Mouse (Mus musculus) common myeloid progenitor, adult 5-6 weeks (primary cell): Measurements from ENCODE around the gene Tacc2. TPM values are rescaled to one million over a fixed set of nuclear protein-coding genes. Genes with fewer than 3 reads are reported as not detected.

Source experiments
- ATAC-seq: replicated peaks from 2 replicates; pipeline ENCODE4 v1.8.0; 2016; ENCODE audit warnings: low read depth, mild to moderate bottlenecking, moderate TSS enrichment, inconsistent platforms; ENCODE audit not compliant: poor library complexity, severe bottlenecking
- total RNA-seq: library from RNA; stranded (forward); fragments of 200-1000, 187-1606 nt; gene quantifications from 2 replicates; pipeline ENCODE4 v1.2.3, GENCODE M21; 2017

The Tacc2 gene
- total RNA-seq, 1 experiment from 2014 or later = 3.6 TPM

- no peak for ATAC-seq
Measured at GRCm38 (mm10) chr7:130709372-130710274, 132.4 kb downstream of the Tacc2 start.

- no peak for ATAC-seq
Measured at GRCm38 (mm10) chr7:130711851-130712250, 134.6 kb downstream of the Tacc2 start.

GRCm38 (mm10) chr7:130713319-130713718 is 136.1 kb downstream of the Tacc2 start:
- ATAC-seq = no peak

- no peak for ATAC-seq
Measured at GRCm38 (mm10) chr7:130715467-130715866, 138.2 kb downstream of the Tacc2 start.

- ATAC-seq = no peak
Measured at GRCm38 (mm10) chr7:130716341-130716740, 139.1 kb downstream of the Tacc2 start.

GRCm38 (mm10) chr7:130716989-130717388 is 139.8 kb downstream of the Tacc2 start:
- ATAC-seq = no peak

- ATAC-seq = no peak
Measured at GRCm38 (mm10) chr7:130719931-130720598, 142.8 kb downstream of the Tacc2 start.

- ATAC-seq = no peak
Measured at GRCm38 (mm10) chr7:130720646-130721335, 143.6 kb downstream of the Tacc2 start.

GRCm38 (mm10) chr7:130726185-130726584 is 148.9 kb downstream of the Tacc2 start:
- ATAC-seq = no peak

GRCm38 (mm10) chr7:130726724-130727422 is 149.6 kb downstream of the Tacc2 start:
- ATAC-seq = no peak

GRCm38 (mm10) chr7:130727560-130727959 is 150.3 kb downstream of the Tacc2 start:
- ATAC-seq = no peak

GRCm38 (mm10) chr7:130731792-130732191 is 154.6 kb downstream of the Tacc2 start:
- no peak for ATAC-seq

- no peak for ATAC-seq
Measured at GRCm38 (mm10) chr7:130732908-130733307, 155.7 kb downstream of the Tacc2 start.

GRCm38 (mm10) chr7:130733423-130733822 is 156.2 kb downstream of the Tacc2 start:
- ATAC-seq = no peak

- no peak for ATAC-seq
Measured at GRCm38 (mm10) chr7:130734195-130734787, 157.1 kb downstream of the Tacc2 start.

- ATAC-seq = no peak
Measured at GRCm38 (mm10) chr7:130741099-130741498, 163.9 kb downstream of the Tacc2 start.

- no peak for ATAC-seq
Measured at GRCm38 (mm10) chr7:130743239-130744025, 166.2 kb downstream of the Tacc2 start.

- no peak for ATAC-seq
Measured at GRCm38 (mm10) chr7:130749165-130749564, 171.9 kb downstream of the Tacc2 start.
